8 mouse cellular contexts compared by ENCODE assay signal in the genomic region with DNA sequence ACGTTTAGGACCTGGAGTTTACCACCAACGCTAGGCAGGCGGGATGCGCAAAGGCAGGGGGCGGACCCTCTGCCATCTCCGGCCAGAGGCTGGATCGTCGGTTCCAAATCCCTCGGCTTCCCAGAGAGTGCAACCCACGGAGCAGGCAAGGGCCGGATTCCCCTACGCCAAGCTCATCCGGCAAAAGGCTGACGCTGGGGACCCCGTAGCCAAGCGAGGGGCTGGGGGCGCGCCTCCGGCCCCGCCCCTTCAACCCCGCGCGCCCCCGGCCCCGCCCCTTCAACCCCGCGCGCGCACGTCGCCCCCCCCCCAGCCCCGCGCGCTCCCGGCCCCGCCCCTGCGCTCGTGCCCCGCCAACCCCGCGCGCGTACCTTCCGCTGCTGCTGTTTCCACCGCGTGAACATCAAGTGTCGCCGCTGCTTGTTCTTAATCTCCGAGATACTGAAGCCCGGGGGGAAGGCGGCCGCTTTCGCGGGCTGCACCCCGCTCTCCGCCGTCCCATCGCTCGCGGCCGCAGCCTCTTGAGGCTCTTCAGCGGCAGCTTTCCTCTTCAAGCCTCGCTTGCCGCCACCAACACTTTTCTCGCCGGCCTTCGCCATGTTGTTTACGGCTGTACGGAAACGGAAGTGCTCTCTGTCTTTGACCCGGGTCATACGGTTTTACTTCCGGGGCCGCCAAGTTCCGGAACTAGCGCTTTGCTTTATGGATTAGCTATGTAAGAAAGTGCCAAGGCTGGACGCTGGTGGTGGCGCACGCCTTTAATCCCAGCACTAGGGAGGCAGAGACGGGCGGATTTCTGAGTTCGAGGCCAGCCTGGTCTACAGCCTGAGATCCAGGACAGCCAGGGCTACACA. TPM values are rescaled to one million over a fixed set of nuclear protein-coding genes. Genes with fewer than 3 reads are reported as not detected.
A peak's percentile ranks its signal among the peaks of the same experiment; 100 is the strongest.
DNase-seq lines count a peak whose midpoint lies in the region; ATAC-seq lines count a peak whose summit lies in the region.

Gene Rpf1, minus strand, starts transcription at position 632 of the 854 bp plus-strand sequence.

- H3K9ac ChIP-seq in lung, embryonic 16.5 days (ENCODE audit: low read length), result peak within 1 kb of the TSS; percentile 93

- no peaks in the 10 kb centered on the region for H3K27me3 ChIP-seq in lung, embryonic 16.5 days (ENCODE audit: control insufficient read depth, insufficient read depth, low read depth, low read length)

- H3K4me2 ChIP-seq in lung, embryonic 16.5 days (ENCODE audit: low read depth, low read length), result peak within 1 kb of the TSS; percentile 83

- ATAC-seq in hematopoietic stem cell, adult 5-6 weeks (replicated peaks in 1 of 2; ENCODE audit: insufficient read depth in 1 of 2, low FRiP score in 2 of 2, low TSS enrichment in 1 of 2, low read depth in 1 of 2, poor library complexity in 2 of 2, severe bottlenecking in 2 of 2), result peak; percentile 94 to 96
- ATAC-seq in lung, embryonic 16.5 days (ENCODE audit: low read depth), result peak; percentile 97

- H3K4me1 ChIP-seq in lung, embryonic 16.5 days (replicated peaks; ENCODE audit: control insufficient read depth, insufficient read depth, low read length), result peaks cover 2% of the 10 kb centered on the region; the same call in 1 of the 2 replicates

- peak within 1 kb of the TSS; percentile 99 for H3K27ac ChIP-seq in lung, embryonic 16.5 days (ENCODE audit: low read length)

- peak within 1 kb of the TSS; percentile 95 for H3K4me3 ChIP-seq in lung, embryonic 16.5 days (ENCODE audit: low read length)

- H3K36me3 ChIP-seq in lung, embryonic 16.5 days (ENCODE audit: control insufficient read depth, insufficient read depth, low read length), result peaks cover 7% of the 10 kb centered on the region

- H3K9me3 ChIP-seq in lung, embryonic 16.5 days (ENCODE audit: control insufficient read depth, low read length), result no peaks in the 10 kb centered on the region

- DNase-seq in MEL-GATA-1-ER (ENCODE audit: extremely low read depth, low read depth), result peak; percentile 95
- DNase-seq in cerebellum, adult 8-10 months, result peak; percentile 87
- peak; percentile 92 for DNase-seq in forelimb bud, embryonic 11.5 days (ENCODE audit: low read depth, low spot score)
- peak; percentile 90 for DNase-seq in layer of hippocampus, adult 9-10 months (ENCODE audit: low spot score)
- peak; percentile 75 for DNase-seq in ovary, postnatal 10 days (ENCODE audit: low spot score)
- DNase-seq in thymus, postnatal 10 days (ENCODE audit: low spot score in 2 of 2), result peak; percentile 84 to 86

- WGBS in lung, embryonic 16.5 days, result under 1% methylated on average over 71 of the region's 82 CpGs

RNA-seq across cellular contexts. Expression of gene Rpf1, which starts in this region (rescaled TPM):
- total RNA-seq in hematopoietic stem cell, adult 5-6 weeks (2017), result 78.9 and 88.2 TPM in 2 replicates
- polyA plus RNA-seq in lung, embryonic 16.5 days (2015; fragmentation: Nextera tagmentation; extraction: Ambion mirVana), result 49.1 and 52.2 TPM in 2 replicates

Comparison
In these comparisons a context has a peak if more than half of its experiments do, and no peak if none do; other contexts are left out.
1. Peak in every context shown above with its lines: DNase-seq, ATAC-seq, H3K4me3 ChIP-seq and H3K27ac ChIP-seq.